Mouse (Mus musculus): ENCODE results near the gene Krt77.

- TF ChIP-seq CTCF (IDR thresholded peaks at IDR 0.05; ENCODE audit: control insufficient read depth, insufficient read depth, low read length) = no peak
- no peak for TF ChIP-seq POLR2A (IDR thresholded peaks at IDR 0.05; ENCODE audit: borderline replicate concordance, control insufficient read depth, low read depth, low read length)
Measured at GRCm38 (mm10) chr15:101829441-101829840, 40.1 kb downstream of the Krt77 start.

Measured in bone marrow, adult 2 months (tissue).